Mouse (Mus musculus): ENCODE measurements around the gene Bag1. TPM values are rescaled to one million over a fixed set of nuclear protein-coding genes. Genes with fewer than 3 reads are reported as not detected.

Gene Bag1
- polyA plus RNA-seq, 1 experiment from 2014 or later, result 208 TPM

DNA sequence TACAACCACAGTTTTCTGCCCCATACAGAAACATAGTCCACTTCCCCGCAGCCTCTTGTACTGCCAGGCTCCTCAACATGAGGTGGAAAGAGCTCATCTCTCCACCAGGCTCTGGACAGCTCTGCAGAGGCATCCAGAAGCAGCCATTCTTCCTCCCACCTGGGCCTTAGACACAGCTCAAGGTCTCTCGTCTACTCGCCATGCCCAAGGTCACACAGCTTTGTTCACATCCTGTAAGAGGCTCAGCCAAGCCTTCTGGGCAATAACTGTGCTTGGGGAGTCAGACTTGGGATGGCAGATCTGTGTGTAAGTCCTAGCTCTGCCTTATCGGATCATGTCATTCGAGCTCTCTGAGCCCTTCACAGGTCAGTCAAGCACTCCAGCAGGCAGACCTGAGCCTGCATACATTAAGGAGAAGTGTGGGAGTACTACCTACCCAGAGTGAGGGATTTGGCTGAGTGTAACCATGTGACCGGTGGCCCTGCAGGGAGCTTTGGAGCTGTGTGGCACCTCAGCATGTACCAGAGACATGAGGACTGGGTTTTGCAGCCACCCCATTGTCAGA, 24.9 kb downstream of the Bag1 start:
- DNase-seq (ENCODE audit: low spot score), result no peak
- no peaks in the 10 kb centered on the region for H3K27me3 ChIP-seq (ENCODE audit: insufficient read depth, poor library complexity, severe bottlenecking)
- no peak overlapping the region for H3K27ac ChIP-seq
- WGBS, result 85% methylated on average over 6 of the region's 6 CpGs
- no peaks in the 10 kb centered on the region for H3K36me3 ChIP-seq
- H3K9me3 ChIP-seq, result no peaks in the 10 kb centered on the region
- H3K4me3 ChIP-seq, result no peak overlapping the region
- no peaks in the 10 kb centered on the region for H3K4me1 ChIP-seq (replicated peaks)

DNA sequence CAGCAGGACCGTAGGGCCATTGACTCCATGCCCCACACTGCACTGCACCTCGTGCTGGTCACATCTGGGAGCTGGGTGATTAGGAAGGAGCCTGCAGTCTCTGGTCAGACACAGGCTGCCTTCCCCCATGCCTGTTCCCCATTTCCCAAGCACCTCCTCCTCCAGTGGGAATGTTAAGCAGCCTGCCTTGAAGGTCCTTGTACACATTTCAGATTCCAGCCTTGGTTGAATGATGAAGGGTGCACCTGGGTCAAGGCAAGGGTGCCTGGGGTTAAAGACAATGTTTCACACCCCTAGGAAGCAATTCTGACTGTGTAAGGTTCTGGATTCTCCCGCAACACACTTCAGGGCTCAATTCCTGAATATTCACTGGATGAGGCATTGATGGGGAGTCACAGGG, 26.8 kb downstream of the Bag1 start:
- no peak overlapping the region for H3K27ac ChIP-seq
- no peaks in the 10 kb centered on the region for H3K27me3 ChIP-seq (ENCODE audit: insufficient read depth, poor library complexity, severe bottlenecking)
- DNase-seq (ENCODE audit: low spot score), result no peak
- H3K36me3 ChIP-seq, result no peaks in the 10 kb centered on the region
- no peaks in the 10 kb centered on the region for H3K4me1 ChIP-seq (replicated peaks)
- WGBS, result 74% methylated on average over 3 of the region's 3 CpGs
- H3K9me3 ChIP-seq, result no peaks in the 10 kb centered on the region
- no peak overlapping the region for H3K4me3 ChIP-seq

- no peaks in the 10 kb centered on the region for H3K27me3 ChIP-seq (ENCODE audit: insufficient read depth, poor library complexity, severe bottlenecking)
- H3K4me3 ChIP-seq, result no peak overlapping the region
- DNase-seq (ENCODE audit: low spot score), result no peak
- H3K9me3 ChIP-seq, result no peaks in the 10 kb centered on the region
- H3K4me1 ChIP-seq (replicated peaks), result no peaks in the 10 kb centered on the region
- no peak overlapping the region for H3K27ac ChIP-seq
- 79% methylated on average over 2 of the region's 2 CpGs for WGBS
- no peaks in the 10 kb centered on the region for H3K36me3 ChIP-seq
Measured at GRCm38 (mm10) chr4:40920576-40920975, 27.5 kb downstream of the Bag1 start.

GRCm38 (mm10) chr4:40919785-40920184, 28.3 kb downstream of the Bag1 start, which contains the start of gene Spink4:
Spink4 (plus strand) TSS chr4:40920052.
- WGBS, result 75% methylated on average over 3 of the region's 3 CpGs
- H3K27ac ChIP-seq, result no peak within 1 kb of the TSS
- H3K36me3 ChIP-seq, result no peaks in the 10 kb centered on the region
- H3K9me3 ChIP-seq, result no peaks in the 10 kb centered on the region
- H3K27me3 ChIP-seq (ENCODE audit: insufficient read depth, poor library complexity, severe bottlenecking), result no peaks in the 10 kb centered on the region
- H3K4me3 ChIP-seq, result no peak within 1 kb of the TSS
- no peak for DNase-seq (ENCODE audit: low spot score)
- H3K4me1 ChIP-seq (replicated peaks), result no peaks in the 10 kb centered on the region

GRCm38 (mm10) chr4:40916592-40917155, 31.4 kb downstream of the Bag1 start:
- Histone ChIP-seq H3K4me3 (no peak overlapping the region), H3K9me3 (no peaks in the 10 kb centered on the region), H3K27me3 (ENCODE audit: insufficient read depth, poor library complexity, severe bottlenecking) (no peaks in the 10 kb centered on the region), H3K27ac (no peak overlapping the region), H3K4me1 (replicated peaks) (no peaks in the 10 kb centered on the region), H3K36me3 (no peaks in the 10 kb centered on the region)
- no peak for DNase-seq (ENCODE audit: low spot score)
- WGBS, result 92% methylated on average over 7 of the region's 7 CpGs

DNA sequence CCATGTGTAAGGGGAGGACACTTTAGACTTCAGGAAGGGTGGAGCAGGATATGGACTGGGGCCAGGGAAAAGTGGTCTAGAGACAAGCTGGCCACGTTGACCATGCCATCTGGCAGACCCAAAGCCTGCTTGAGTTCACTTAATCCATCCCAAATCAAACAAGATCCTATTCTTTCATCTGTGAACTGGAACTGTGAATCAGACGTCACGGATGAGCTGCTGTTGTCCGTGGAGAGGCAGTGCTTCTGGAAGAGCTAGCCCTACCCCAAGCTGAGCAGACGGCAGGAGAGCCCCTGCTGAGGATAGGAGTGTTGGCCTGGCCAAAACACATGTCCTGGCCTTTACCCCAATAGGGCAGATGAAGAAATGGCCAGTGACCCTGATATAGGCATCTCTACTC, 32.1 kb downstream of the Bag1 start:
- Histone ChIP-seq H3K27me3 (ENCODE audit: insufficient read depth, poor library complexity, severe bottlenecking) (no peaks in the 10 kb centered on the region), H3K9me3 (no peaks in the 10 kb centered on the region), H3K36me3 (no peaks in the 10 kb centered on the region), H3K4me1 (replicated peaks) (no peaks in the 10 kb centered on the region), H3K4me3 (no peak overlapping the region), H3K27ac (no peak overlapping the region)
- no peak for DNase-seq (ENCODE audit: low spot score)
- whole genome bisulfite sequencing, result 66% methylated on average over 5 of the region's 5 CpGs

- Histone ChIP-seq H3K27ac (no peak overlapping the region), H3K27me3 (ENCODE audit: insufficient read depth, poor library complexity, severe bottlenecking) (no peaks in the 10 kb centered on the region), H3K9me3 (no peaks in the 10 kb centered on the region), H3K4me3 (no peak overlapping the region), H3K36me3 (no peaks in the 10 kb centered on the region), H3K4me1 (replicated peaks) (no peaks in the 10 kb centered on the region)
- DNase-seq (ENCODE audit: low spot score), result no peak
Measured at GRCm38 (mm10) chr4:40914287-40914867, 33.7 kb downstream of the Bag1 start.

DNA sequence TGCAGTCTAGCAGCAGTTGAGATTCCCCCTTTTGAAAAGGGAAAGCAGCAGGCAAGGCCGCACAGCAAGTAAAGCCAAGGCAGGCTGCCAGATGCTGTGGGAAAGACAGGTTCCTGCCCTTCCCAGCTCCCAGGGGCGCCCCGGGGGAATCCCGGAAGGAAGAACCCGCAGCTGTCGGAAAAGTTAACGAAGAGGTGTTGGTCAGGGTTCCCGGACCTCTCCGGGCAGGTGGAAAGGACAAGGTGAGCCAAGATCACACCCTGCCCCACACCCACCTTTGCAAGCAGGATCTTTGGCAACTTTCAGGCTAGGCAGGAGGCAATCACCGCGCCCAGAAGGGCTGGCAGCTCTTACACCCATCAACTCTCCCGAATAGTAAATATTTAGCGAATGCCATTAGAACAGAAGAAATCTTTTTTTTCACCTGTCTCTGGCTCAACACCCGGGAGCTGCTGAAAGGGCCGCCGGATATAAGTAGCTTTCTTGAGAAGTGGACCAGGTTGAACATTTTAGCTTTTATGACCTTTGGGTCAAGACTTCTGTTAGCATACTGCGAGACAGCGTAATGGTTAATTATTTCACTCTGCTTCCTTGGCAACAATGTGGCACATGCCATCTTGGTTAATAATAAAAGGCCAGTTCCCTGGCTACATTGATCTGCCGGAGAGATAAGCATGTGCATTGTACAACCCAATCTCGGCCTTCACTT, 39.7 kb downstream of the Bag1 start:
- WGBS, result 58% methylated on average over 20 of the region's 20 CpGs
- Histone ChIP-seq H3K9me3 (no peaks in the 10 kb centered on the region), H3K36me3 (no peaks in the 10 kb centered on the region), H3K4me1 (replicated peaks) (peaks cover 5% of the 10 kb centered on the region; the same call in 1 of the 2 replicates), H3K4me3 (no peak overlapping the region), H3K27ac (no peak overlapping the region), H3K27me3 (ENCODE audit: insufficient read depth, poor library complexity, severe bottlenecking) (no peaks in the 10 kb centered on the region)
- no peak for DNase-seq (ENCODE audit: low spot score)

DNA sequence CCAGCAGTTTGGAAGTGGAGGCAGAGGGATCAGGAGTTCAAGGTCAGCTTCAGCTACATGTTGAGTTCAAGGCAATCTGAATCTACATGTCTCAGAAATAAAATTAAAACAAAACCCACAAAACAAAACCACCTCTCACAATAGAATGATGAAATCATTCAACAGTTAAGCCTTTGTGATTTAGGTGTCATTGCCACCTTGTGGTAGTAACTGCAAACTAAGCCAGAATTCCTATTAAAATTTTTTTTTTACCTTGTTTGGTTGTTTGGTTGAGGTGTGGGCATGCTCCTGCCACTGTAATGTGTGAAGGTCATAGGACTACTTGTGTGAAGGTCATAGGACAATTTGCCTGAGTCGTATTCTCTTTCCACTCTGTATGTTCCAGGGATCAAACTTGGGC, 41.8 kb downstream of the Bag1 start:
- H3K4me3 ChIP-seq, result no peak overlapping the region
- peaks cover 5% of the 10 kb centered on the region; the same call in 1 of the 2 replicates for H3K4me1 ChIP-seq (replicated peaks)
- 52% methylated on average over 1 of the region's 1 CpGs for WGBS
- no peak for DNase-seq (ENCODE audit: low spot score)
- no peak overlapping the region for H3K27ac ChIP-seq
- H3K36me3 ChIP-seq, result no peaks in the 10 kb centered on the region
- H3K9me3 ChIP-seq, result no peaks in the 10 kb centered on the region
- no peaks in the 10 kb centered on the region for H3K27me3 ChIP-seq (ENCODE audit: insufficient read depth, poor library complexity, severe bottlenecking)

GRCm38 (mm10) chr4:40900612-40901011, 47.5 kb downstream of the Bag1 start:
- Histone ChIP-seq H3K36me3 (no peaks in the 10 kb centered on the region), H3K27me3 (ENCODE audit: insufficient read depth, poor library complexity, severe bottlenecking) (no peaks in the 10 kb centered on the region), H3K27ac (no peak overlapping the region), H3K4me1 (replicated peaks) (no peaks in the 10 kb centered on the region), H3K4me3 (no peak overlapping the region), H3K9me3 (no peaks in the 10 kb centered on the region)
- no peak for DNase-seq (ENCODE audit: low spot score)
- WGBS, result 92% methylated on average over 4 of the region's 4 CpGs

GRCm38 (mm10) chr4:40900071-40900470, 48.0 kb downstream of the Bag1 start:
- Histone ChIP-seq H3K27ac (no peak overlapping the region), H3K4me1 (replicated peaks) (no peaks in the 10 kb centered on the region), H3K9me3 (no peaks in the 10 kb centered on the region), H3K36me3 (no peaks in the 10 kb centered on the region), H3K4me3 (no peak overlapping the region), H3K27me3 (ENCODE audit: insufficient read depth, poor library complexity, severe bottlenecking) (no peaks in the 10 kb centered on the region)
- 95% methylated on average over 3 of the region's 3 CpGs for WGBS
- no peak for DNase-seq (ENCODE audit: low spot score)

DNA sequence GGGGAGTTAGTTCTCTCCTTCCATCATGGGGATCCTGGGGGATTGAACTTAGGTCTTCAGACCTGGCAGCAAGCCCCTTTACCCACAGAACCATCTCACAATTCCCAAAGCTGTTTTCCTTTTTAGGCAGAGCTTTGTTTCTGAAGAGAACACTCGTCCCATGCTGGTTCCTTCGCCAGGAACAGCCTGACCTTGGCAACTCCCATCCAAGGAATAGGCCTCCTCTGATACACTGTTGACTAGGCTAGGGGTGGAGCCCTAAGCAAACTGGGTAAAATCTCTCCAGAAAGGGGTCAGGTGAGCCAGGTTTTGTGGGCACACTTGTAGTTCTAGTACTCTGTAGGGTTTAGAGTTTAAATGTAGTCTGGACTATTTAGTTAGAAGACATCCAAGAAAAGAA, 48.8 kb downstream of the Bag1 start:
- H3K9me3 ChIP-seq, result no peaks in the 10 kb centered on the region
- no peaks in the 10 kb centered on the region for H3K27me3 ChIP-seq (ENCODE audit: insufficient read depth, poor library complexity, severe bottlenecking)
- DNase-seq (ENCODE audit: low spot score), result no peak
- no peak overlapping the region for H3K27ac ChIP-seq
- no peak overlapping the region for H3K4me3 ChIP-seq
- no peaks in the 10 kb centered on the region for H3K4me1 ChIP-seq (replicated peaks)
- WGBS, result 68% methylated on average over 2 of the region's 2 CpGs
- no peaks in the 10 kb centered on the region for H3K36me3 ChIP-seq

- Histone ChIP-seq H3K36me3 (no peaks in the 10 kb centered on the region), H3K9me3 (no peaks in the 10 kb centered on the region), H3K27ac (no peak overlapping the region), H3K4me3 (no peak overlapping the region), H3K27me3 (ENCODE audit: insufficient read depth, poor library complexity, severe bottlenecking) (no peaks in the 10 kb centered on the region), H3K4me1 (replicated peaks) (no peaks in the 10 kb centered on the region)
- DNase-seq (ENCODE audit: low spot score), result no peak
- WGBS, result 81% methylated on average over 6 of the region's 6 CpGs
Measured at GRCm38 (mm10) chr4:40898476-40899044, 49.5 kb downstream of the Bag1 start.

Measured in hindbrain, embryonic 10.5 days (tissue).